Mouse (Mus musculus) myocyte (in vitro differentiated cells): ENCODE measurements around the gene Cyp4v3.

Source experiments
- MYOD1 ChIP-seq, 3 experiments: IDR thresholded peaks; one replicate each; pipeline ENCODE4 v1.6.1; 2011; ENCODE audit warnings: control low read depth in 2 of 3, low read depth in 2 of 3, mild to moderate bottlenecking in 2 of 3, moderate library complexity in 1 of 3; ENCODE audit not compliant: insufficient read length in 2 of 3, control insufficient read depth in 1 of 3
- POLR2AphosphoS2 ChIP-seq: IDR thresholded peaks from one replicate; pipeline ENCODE4 v1.6.1; 2011; ENCODE audit warnings: low read depth, control low read depth; ENCODE audit not compliant: insufficient read length
- USF1 ChIP-seq: IDR thresholded peaks from one replicate; pipeline ENCODE4 v1.6.1; 2011; ENCODE audit warnings: low read depth, mild to moderate bottlenecking, control low read depth, moderate library complexity

DNA sequence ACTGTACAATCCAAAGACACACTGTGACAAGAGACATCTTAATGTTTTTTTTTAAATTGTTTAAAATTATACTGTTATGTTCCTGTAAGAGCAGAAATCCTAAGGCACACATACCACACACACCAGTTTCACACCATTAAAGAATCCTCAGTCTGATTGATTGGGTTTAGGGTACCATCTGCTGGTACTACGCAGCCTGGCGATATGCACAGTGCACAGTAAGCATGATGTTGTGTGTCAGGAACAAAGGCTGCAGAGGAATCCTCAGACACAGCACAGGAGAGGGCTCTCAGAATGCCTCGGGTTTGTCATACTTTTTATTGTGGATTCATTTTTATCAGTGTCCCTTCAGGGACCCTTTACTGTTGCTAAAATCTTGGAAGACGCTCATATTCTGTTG is 58.7 kb downstream of the Cyp4v3 start:
- TF ChIP-seq MYOD1 (IDR thresholded peaks at IDR 0.05; ENCODE audit: control insufficient read depth in 1 of 3, insufficient read length in 2 of 3, low read depth in 2 of 3) = no peak
- TF ChIP-seq POLR2AphosphoS2 = no peak
- TF ChIP-seq USF1 = no peak
